Mouse (Mus musculus) telencephalon, adult 2 months (tissue): ENCODE data around the gene Olfr1472.
"Not testable (repeated sequence)": the region's sequence is repeated elsewhere in the genome, so short reads cannot be mapped to it uniquely, and the experiment has no call there.

Experiments used
- DNase-seq: peaks from one replicate; pipeline ENCODE4 v3.0.0-alpha.2; 2011; ENCODE audit warnings: low read depth, low spot score

Gene Olfr1472

GRCm38 (mm10) chr19:13455986-13456385 lies at the start of gene Olfr1472:
Gene Olfr1472 (minus strand): TSS chr19:13456086.
- no peak for DNase-seq

DNA sequence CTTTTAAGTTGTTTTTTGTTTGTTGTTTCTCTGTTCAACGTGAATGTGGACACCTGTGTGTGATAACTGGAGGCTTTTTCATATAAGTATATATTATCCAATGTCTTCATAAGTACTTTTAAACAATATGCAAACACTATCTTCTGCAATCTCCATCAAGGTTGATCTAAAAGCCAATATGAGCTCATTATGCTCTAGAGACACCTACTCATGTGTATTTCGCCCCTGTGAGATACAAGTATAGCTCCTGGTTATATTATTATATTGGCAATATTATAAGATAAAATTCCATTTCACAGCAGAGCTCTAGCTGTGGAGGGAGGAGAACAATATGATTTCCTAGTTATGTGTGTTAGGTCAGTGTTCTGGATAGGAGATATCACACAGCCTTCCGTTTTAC lies 44.4 kb upstream of the Olfr1472 start, which contains the start of gene Olfr1477:
Gene Olfr1477, plus strand, starts transcription at position 301 of the 400 bp plus-strand sequence.
- no peak for DNase-seq

DNA sequence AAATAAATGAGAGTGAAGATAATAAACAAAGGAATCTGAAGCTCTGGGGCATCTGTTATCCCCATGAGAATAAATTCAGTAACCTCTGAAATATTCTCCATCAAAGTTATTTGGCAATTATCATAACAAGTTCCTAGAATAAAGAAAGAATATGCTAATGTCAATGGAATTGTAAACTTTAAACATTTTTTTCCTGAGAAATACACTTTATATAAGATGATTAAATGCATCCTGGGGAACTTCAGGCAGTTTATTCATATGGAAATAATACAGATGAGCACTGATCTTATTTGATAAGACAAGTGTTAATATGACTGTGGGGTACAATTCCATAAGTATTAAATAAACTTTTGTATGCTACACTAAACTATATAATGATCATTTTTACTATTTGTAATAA lies 24.2 kb upstream of the Olfr1472 start, which contains the start of gene Olfr1475:
Gene Olfr1475, minus strand, starts transcription at position 101 of the 400 bp plus-strand sequence.
- DNase-seq: no peak

- DNase-seq: not testable (repeated sequence)
Measured at GRCm38 (mm10) chr19:13469265-13469664, 13.4 kb upstream of the Olfr1472 start, which contains the start of gene Olfr1474. Gene Olfr1474 (plus strand): TSS chr19:13469565.

GRCm38 (mm10) chr19:13443109-13443508 lies 12.8 kb downstream of the Olfr1472 start, which contains the start of gene Olfr1471:
Gene Olfr1471 (plus strand): TSS chr19:13443409.
- DNase-seq: not testable (repeated sequence)

DNA sequence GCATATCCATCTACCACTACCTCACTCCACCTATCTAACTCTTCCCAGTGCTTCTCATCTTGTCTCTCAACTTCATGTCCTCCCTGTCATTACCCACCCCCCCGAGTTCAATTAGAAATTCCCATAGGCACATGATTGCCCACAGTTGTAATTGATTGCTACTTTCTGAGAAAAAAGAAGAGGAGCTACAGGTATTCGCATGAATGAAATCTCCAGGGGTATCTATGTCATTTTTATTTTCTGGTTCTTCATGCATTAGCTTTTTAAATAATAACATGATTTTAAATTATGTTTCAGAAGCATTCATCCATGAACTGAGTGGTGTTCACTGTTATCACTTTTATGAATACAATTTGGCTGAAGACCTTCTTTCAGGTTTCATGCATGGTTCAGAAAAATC lies 48.3 kb downstream of the Olfr1472 start, which contains the start of gene Olfr1469:
Gene Olfr1469, plus strand, starts transcription at position 301 of the 400 bp plus-strand sequence.
- DNase-seq: no peak
